Mouse (Mus musculus): ENCODE data around the gene Ccdc65. TPM values are rescaled to one million over a fixed set of nuclear protein-coding genes. Genes with fewer than 3 reads are reported as not detected.

Ccdc65 gene
- total RNA-seq, 2 experiments from 2014 or later: 13.6 to 14.5 TPM

GRCm38 (mm10) chr15:98689682-98690081 is 18.3 kb upstream of the Ccdc65 start:
- DNase-seq (ENCODE audit: extremely low spot score in 1 of 2, low spot score in 2 of 2): no peak
- intact Hi-C loops (cut with DNase I): no loop called here

- peak in 1 of 2 experiments; percentile 61 for DNase-seq (ENCODE audit: extremely low spot score in 1 of 2, low spot score in 2 of 2)
- intact Hi-C loops (cut with DNase I): no loop called here
Observed at GRCm38 (mm10) chr15:98691486-98692147, 16.4 kb upstream of the Ccdc65 start.

GRCm38 (mm10) chr15:98692171-98692715 is 15.8 kb upstream of the Ccdc65 start:
- DNase-seq (ENCODE audit: extremely low spot score in 1 of 2, low spot score in 2 of 2): peak in 1 of 2 experiments; percentile 71
- intact Hi-C loops (cut with DNase I): no loop called here

DNA sequence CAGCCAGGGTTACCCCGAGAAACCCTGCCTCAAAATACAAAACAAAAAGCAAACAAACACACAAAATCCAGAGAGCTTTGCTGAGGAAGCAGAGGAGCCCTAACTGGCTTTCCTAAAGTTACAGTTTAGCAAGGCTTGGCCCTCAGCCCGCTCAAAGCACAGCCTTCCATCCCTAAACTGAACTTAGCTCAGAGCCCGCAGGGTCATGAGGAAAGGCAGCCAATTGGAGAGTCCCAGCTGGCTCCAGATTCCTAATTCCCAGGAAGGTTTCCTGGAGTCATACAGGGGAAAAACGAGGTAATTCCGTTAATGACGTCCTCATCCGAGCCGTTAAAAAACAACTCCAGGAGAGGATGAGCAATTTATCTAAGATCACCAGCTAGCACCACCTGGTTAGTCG is 12.3 kb upstream of the Ccdc65 start:
- no peak for DNase-seq (ENCODE audit: extremely low spot score in 1 of 2, low spot score in 2 of 2)
- intact Hi-C loops (cut with DNase I): no loop called here

DNA sequence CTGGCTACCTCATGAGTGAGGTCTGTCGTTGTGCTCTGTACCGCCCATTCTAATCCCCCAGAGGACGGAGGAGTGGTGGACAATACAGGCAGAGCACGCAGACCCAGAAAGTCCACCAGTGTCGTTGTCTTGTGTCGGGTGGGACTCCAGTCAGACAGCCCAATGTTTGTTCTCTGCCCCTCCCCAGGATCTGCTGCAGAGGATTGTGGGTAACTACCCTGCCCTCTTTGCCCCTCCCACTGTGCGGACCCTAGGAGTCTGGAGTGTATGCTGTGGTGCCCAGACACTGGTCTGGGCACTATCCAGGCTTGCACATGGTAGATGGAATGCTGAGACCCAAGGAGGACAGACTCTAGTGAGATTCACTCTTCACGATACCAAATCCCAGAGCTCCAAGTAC is 11.8 kb upstream of the Ccdc65 start:
- no peak for DNase-seq (ENCODE audit: extremely low spot score in 1 of 2, low spot score in 2 of 2)
- intact Hi-C loops (cut with DNase I): no loop called here

- intact Hi-C loops (cut with DNase I): loop anchor here (2.0 to 10.0 kb wide), 2 partner anchors 35 to 125 kb away; partner anchors contain the start of genes 4930415O20Rik and Ccnt1
- peak; percentile 87 to 92 for DNase-seq (ENCODE audit: extremely low spot score in 1 of 2, low spot score in 2 of 2)
Observed at GRCm38 (mm10) chr15:98699190-98700105, 8.6 kb upstream of the Ccdc65 start.

DNA sequence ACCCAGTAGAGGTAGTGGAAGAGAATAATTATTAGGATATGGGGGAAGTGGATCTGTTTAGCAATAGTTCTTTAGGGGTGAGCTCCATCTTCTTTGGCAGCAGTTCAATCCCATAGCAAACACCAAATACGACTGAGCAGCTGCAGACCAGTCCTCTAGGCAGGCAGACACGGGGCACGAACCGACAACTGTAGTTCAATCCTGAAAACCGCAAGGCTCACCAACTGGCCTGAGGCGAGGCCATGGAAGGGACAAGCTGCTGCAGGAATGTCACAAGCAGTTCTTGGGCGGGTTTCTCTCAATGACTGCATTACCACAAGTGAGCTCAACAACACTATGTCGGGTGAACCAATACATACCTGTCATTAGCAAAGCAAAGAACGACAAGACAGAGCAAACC is 3.7 kb upstream of the Ccdc65 start:
- no peak for DNase-seq (ENCODE audit: extremely low spot score in 1 of 2, low spot score in 2 of 2)
- intact Hi-C loops (cut with DNase I): loop anchor here (10.0 kb wide), 1 partner anchor 130 kb away; the partner anchor contains the start of genes 4930415O20Rik and Ccnt1

GRCm38 (mm10) chr15:98710442-98710841 is 2.4 kb downstream of the Ccdc65 start:
- intact Hi-C loops (cut with DNase I): no loop called here
- peak in 1 of 2 experiments; percentile 81 for DNase-seq (ENCODE audit: extremely low spot score in 1 of 2, low spot score in 2 of 2)

DNA sequence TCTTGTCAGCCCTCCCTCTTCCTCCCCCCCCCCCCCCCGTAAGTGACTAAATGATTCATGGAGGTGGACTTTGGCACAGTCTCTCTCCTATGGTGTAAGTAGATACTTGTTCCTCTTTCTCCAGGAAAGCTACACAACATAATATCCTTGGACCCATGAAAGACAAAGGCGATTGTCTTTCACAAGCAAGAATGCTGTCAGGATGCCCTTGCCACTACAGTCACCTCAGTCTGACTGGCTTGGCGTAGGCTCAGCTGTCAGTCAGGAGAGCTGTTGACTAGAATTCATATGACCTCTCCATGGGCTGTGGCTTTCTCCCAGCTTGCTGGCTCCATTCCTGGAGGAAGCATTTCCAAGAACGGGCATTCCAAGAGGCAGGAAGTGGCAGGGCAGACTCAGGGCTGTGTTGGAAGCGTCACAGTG is 6.2 kb downstream of the Ccdc65 start:
- DNase-seq (ENCODE audit: extremely low spot score in 1 of 2, low spot score in 2 of 2): no peak
- intact Hi-C loops (cut with DNase I): no loop called here

- DNase-seq (ENCODE audit: extremely low spot score in 1 of 2, low spot score in 2 of 2): no peak
- intact Hi-C loops (cut with DNase I): loop anchor here (5.0 kb wide), 1 partner anchor 70 kb away; the partner anchor contains the start of gene Wnt1
Observed at GRCm38 (mm10) chr15:98717301-98717700, 9.3 kb downstream of the Ccdc65 start.

- no peak for DNase-seq (ENCODE audit: extremely low spot score in 1 of 2, low spot score in 2 of 2)
- intact Hi-C loops (cut with DNase I): no loop called here
Observed at GRCm38 (mm10) chr15:98722191-98722590, 14.2 kb downstream of the Ccdc65 start.

DNA sequence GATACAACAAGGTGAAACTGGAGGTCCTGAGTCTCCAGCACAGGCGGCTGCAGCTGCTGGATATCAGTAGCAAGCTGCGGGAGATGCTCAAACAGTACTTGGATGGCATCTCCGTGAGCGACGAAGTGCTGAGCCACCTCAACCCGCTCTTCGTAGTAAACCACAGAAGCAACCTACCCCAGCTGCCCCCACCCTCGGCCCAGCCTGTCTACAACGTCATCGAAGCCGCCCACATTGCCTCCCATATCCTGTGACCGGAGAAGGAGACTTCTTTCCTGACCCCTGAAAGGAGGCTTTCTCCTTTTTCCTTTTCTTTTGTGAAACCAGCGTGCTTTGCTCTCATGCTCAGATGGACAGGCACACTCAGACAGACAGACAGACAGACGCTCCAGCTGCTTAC is 14.8 kb downstream of the Ccdc65 start:
- no peak for DNase-seq (ENCODE audit: extremely low spot score in 1 of 2, low spot score in 2 of 2)
- intact Hi-C loops (cut with DNase I): no loop called here

- no peak for DNase-seq (ENCODE audit: extremely low spot score in 1 of 2, low spot score in 2 of 2)
- intact Hi-C loops (cut with DNase I): no loop called here
Observed at GRCm38 (mm10) chr15:98724441-98724840, 16.4 kb downstream of the Ccdc65 start.

GRCm38 (mm10) chr15:98726079-98726478 is 18.1 kb downstream of the Ccdc65 start:
- DNase-seq (ENCODE audit: extremely low spot score in 1 of 2, low spot score in 2 of 2): no peak
- intact Hi-C loops (cut with DNase I): no loop called here

DNA sequence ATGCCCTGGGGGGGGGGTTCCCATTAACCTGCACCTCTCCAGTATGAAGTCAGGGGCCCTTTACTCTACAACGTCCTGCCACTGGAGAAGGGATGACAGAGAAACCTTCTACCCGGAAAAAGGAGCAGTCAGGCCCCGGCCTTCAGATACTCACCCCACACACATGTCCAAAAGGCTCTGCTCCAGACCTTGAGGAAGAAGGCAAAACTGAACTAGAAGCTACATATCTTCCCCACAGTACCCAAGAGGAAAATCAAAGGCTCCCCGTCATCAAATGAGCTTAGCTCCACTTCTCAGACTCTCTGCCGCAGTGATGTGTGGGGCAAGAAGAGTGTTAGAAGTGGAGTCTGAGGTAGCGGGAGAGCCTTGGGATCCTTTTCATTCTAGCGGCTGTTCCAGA is 18.7 kb downstream of the Ccdc65 start:
- intact Hi-C loops (cut with DNase I): no loop called here
- no peak for DNase-seq (ENCODE audit: extremely low spot score in 1 of 2, low spot score in 2 of 2)

DNA sequence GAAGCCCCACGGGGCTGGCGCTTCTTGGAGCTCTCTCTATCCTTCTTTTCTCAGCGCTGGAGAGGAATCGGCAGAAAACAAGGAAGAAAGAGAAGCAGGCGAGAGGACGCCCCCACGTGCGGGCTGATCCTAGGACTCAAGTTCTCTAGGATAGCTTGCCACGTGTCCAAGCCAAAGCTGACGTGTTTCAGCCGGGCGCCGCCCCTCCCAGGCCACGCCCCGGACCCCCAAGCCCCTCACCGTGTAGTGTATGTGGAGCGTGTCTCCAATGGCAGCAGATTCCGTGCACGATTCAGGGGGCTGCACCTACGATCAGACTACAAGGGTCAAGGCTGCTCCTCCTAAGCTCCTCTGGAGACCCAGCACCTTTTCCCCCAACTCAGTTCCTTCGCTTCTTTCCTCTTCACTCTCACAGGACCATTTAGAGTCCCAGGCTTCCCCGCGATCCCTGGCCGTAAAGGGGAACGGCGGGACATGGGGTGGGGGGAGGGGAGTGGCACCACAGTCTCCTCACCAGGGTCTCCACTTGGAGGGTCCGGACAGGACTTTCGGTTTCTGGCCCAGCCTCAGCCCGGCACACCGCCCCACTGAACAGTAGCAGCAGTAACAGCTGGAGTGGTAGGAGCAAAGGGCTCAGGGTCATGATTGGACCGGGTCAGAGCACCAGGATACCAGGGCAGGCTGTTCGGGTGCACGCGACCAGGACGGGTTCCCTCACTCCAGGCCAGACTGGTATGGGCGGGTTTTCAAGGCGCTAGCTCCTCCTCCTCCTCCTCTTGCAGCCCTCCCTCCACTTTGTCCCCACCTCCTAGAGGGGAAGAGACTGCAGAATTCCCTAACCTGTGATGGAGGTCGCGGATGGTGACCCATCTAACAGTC is 19.7 kb downstream of the Ccdc65 start, which contains the start of gene Fkbp11:
Gene Fkbp11, minus strand, starts transcription at position 756 of the 879 bp plus-strand sequence.
- DNase-seq (ENCODE audit: extremely low spot score in 1 of 2, low spot score in 2 of 2): peak in 1 of 2 experiments; percentile 69
- intact Hi-C loops (cut with DNase I): no loop called here

DNA sequence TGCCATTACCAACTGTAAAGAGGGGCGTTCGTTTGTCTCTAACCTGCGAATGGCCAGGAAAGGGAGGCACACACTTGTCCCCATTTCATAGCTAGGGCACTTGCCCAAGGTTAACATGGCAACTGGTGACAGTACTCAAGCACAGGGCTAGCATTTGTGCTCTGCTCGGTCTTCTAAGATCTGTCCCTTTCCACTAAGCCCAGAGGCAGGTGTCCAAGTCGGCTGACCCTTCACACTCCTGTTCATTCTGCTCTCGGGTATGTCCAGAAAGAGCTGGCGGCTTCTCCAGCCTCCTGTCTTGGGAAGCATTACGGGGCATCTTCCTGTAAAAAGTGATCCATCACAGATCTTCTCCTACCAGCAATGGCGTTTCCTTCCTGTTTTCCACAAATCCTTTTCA is 20.4 kb downstream of the Ccdc65 start:
- DNase-seq (ENCODE audit: extremely low spot score in 1 of 2, low spot score in 2 of 2): no peak
- intact Hi-C loops (cut with DNase I): no loop called here

GRCm38 (mm10) chr15:98729791-98730545 is 22.0 kb downstream of the Ccdc65 start:
- DNase-seq (ENCODE audit: extremely low spot score in 1 of 2, low spot score in 2 of 2): no peak
- intact Hi-C loops (cut with DNase I): no loop called here

Measured in left cerebral cortex, postnatal 10 days (tissue).